Mouse (Mus musculus): Measurements from ENCODE around the gene Clec2d.

DNA sequence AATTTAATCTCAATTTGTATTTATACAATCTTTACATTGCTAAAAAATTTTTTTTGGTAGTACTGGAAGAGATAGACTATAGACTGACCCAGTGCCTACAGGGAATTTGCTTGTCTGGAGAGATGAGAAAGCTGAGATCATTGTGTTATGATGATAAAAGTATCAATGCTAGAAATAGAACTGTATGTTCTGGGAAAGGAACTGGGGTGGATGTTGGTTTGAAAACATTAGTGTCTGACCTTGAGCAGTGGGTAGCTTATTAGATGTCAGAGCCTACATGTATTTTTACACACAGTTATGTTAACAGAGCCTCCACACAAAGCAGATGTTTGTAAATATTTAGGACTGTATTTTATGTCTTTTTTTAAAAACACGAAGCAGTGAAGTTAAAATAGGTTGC lies 43.7 kb downstream of the Clec2d start:
- TF ChIP-seq CTCF (IDR thresholded peaks at IDR 0.05; ENCODE audit: control insufficient read depth, insufficient read depth, insufficient replicate concordance, low read depth, low read length) (no peak), POLR2A (IDR thresholded peaks at IDR 0.05; ENCODE audit: control insufficient read depth, low read depth, low read length) (no peak)
